Mouse (Mus musculus) limb, embryonic 15.5 days (tissue): ENCODE measurements around the gene Slc9a1. TPM values are rescaled to one million over a fixed set of nuclear protein-coding genes. Genes with fewer than 3 reads are reported as not detected.
A peak's percentile ranks its signal among the peaks of the same experiment; 100 is the strongest.

Source experiments
- ATAC-seq: fragments of 200-750 bp; cut with Nextera tagmentation; 2 replicates; pipeline ENCODE4 v1.8.0; 2017; ENCODE audit warnings: low read depth, moderate TSS enrichment; ENCODE audit not compliant: insufficient number of reproducible peaks, low FRiP score, low TSS enrichment
- H3K27ac ChIP-seq: fragments of 300-500 bp; sonication (generic); 2 replicates; pipeline ENCODE4 v1.5.1; 2015; ENCODE audit warnings: moderate library complexity, mild to moderate bottlenecking, inconsistent platforms
- H3K27me3 ChIP-seq: fragments of 300-500 bp; sonication (generic); 2 replicates; pipeline ENCODE4 v1.6.1; 2015; ENCODE audit warnings: inconsistent platforms
- H3K36me3 ChIP-seq: fragments of 300-500 bp; sonication (generic); 2 replicates; pipeline ENCODE4 v1.6.1; 2015; ENCODE audit warnings: inconsistent platforms
- H3K4me1 ChIP-seq: fragments of 300-500 bp; sonication (generic); 2 replicates; pipeline ENCODE4 v1.6.1; 2015; ENCODE audit warnings: inconsistent platforms
- H3K4me2 ChIP-seq: fragments of 300-500 bp; sonication (generic); 2 replicates; pipeline ENCODE4 v1.6.1; 2015; ENCODE audit warnings: mild to moderate bottlenecking, inconsistent platforms
- H3K4me3 ChIP-seq: fragments of 300-500 bp; sonication (generic); 2 replicates; pipeline ENCODE4 v1.5.1; 2015; ENCODE audit warnings: mild to moderate bottlenecking, inconsistent platforms
- H3K9ac ChIP-seq: fragments of 300-500 bp; sonication (generic); 2 replicates; pipeline ENCODE4 v1.6.1; 2015; ENCODE audit warnings: inconsistent platforms
- H3K9me3 ChIP-seq: fragments of 300-500 bp; sonication (generic); 2 replicates; pipeline ENCODE4 v1.6.1; 2016; ENCODE audit warnings: inconsistent platforms
- WGBS: fragments of 180-500 bp; shearing (Covaris S2); methylation state at CpG from one replicate; pipeline ENCODE4 v1.1.7; 2015; 5-methylcytosine and 5-hydroxymethylcytosine counted together
- polyA plus RNA-seq: library from polyadenylated mRNA; unstranded; fragments of >200 nt; fragmentation: Nextera tagmentation; extraction: Ambion mirVana; gene quantifications from 2 replicates; pipeline ENCODE4 v1.2.1, GENCODE M21; 2015

The Slc9a1 gene
- polyA plus RNA-seq, 1 experiment from 2014 or later, result 10.1 TPM

DNA sequence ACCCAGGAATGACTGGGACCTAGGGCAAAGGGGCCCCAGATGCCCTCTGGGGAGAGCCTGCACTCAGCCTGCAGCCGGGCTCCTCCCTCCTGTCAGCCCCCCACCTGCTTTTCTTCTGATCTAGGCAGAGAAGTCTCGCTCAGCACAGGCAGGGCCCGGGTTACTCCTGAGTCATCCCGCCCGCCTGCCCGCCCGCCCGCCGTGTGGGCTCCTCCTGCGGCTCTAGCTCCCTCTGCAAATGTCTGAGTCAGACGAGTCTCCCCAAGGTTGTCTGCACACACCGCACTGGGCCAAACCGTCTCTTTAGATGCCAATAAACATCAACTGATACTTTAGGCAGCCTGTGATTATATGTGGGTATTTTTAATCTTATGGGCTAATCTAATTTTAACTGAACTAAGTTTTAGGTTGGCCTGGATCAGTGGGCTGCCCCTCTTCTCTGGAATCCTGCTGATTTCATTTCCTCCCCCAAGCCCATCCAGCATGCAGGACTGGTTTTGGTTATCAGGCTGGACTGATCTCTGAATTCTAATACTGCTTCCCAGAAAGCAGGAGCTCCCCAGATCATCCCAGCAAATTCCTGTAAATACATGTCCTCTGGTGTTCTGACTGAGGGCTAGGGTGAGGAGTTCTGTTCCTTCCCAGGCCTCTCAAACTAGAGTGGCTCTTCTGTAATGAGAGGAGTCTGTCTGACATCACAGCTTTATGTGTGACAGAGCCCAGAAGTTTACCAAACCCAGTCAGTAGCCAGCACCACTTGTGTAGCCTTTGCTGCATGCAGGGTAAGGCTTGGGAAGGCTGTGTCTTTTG is 8.9 kb downstream of the Slc9a1 start:
- WGBS, result 17% methylated on average over 13 of the region's 13 CpGs
- no peak overlapping the region for H3K9ac ChIP-seq
- H3K4me2 ChIP-seq, result peak overlapping the region; percentile 22; the same call in 1 of the 2 replicates
- H3K27ac ChIP-seq, result peak overlapping the region; percentile 86
- no peaks in the 10 kb centered on the region for H3K9me3 ChIP-seq
- H3K27me3 ChIP-seq, result no peaks in the 10 kb centered on the region
- H3K4me3 ChIP-seq, result peak overlapping the region; percentile 7; the same call in 1 of the 2 replicates
- peak; percentile 77 for ATAC-seq
- H3K36me3 ChIP-seq, result no peaks in the 10 kb centered on the region; the same call in 1 of the 2 replicates
- peaks cover 56% of the 10 kb centered on the region for H3K4me1 ChIP-seq

DNA sequence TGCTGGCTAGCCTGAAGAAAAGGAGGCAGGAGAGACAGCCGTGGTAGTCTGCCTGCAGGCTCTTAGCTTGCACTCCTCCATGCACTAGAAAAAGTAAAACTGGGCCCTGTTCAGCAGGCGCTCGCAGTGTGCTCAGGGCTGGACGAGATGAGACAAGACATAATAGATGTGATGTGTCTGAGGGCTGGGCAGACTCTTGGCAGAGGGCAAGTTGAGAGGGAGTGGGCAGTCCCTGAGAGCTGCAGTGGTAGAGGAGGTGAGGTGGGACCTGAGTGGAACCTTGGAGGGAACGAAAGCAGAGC is 9.5 kb downstream of the Slc9a1 start:
- no peaks in the 10 kb centered on the region for H3K27me3 ChIP-seq
- no peak overlapping the region for H3K4me3 ChIP-seq
- ATAC-seq, result no peak; the same call in 1 of the 2 replicates
- no peaks in the 10 kb centered on the region for H3K9me3 ChIP-seq
- peak overlapping the region; percentile 86 for H3K27ac ChIP-seq
- WGBS, result 32% methylated on average over 5 of the region's 5 CpGs
- no peaks in the 10 kb centered on the region; the same call in 1 of the 2 replicates for H3K36me3 ChIP-seq
- peaks cover 51% of the 10 kb centered on the region for H3K4me1 ChIP-seq
- no peak overlapping the region for H3K9ac ChIP-seq
- H3K4me2 ChIP-seq, result 0 out of 2 replicates have a peak overlapping the region, but pooled peaks have one; percentile 17

DNA sequence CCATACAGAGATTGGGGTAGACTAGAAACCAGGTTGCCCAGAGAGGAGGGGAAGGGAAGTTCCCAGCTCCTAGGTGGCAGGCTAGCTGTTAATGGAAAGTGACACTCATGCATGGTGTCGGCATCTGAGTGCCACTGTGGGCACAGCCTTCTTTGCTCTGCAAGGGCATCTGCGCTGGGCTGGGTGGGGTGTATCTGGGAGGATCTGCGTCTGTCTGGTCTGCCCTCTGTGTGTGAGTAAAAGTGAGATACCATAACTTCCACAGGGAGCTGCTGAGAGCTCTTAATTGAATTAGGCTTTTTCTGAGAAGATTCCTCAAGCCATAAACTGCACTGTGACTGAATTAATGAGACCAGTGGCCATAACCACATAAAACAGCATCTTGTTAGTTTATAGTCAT is 10.4 kb downstream of the Slc9a1 start:
- Histone ChIP-seq H3K9ac (no peak overlapping the region), H3K36me3 (peaks cover 3% of the 10 kb centered on the region; the same call in 1 of the 2 replicates), H3K4me3 (no peak overlapping the region), H3K9me3 (no peaks in the 10 kb centered on the region), H3K4me1 (peaks cover 54% of the 10 kb centered on the region), H3K4me2 (no peak overlapping the region), H3K27ac (peak overlapping the region; percentile 68; the same call in 1 of the 2 replicates), H3K27me3 (no peaks in the 10 kb centered on the region)
- ATAC-seq, result no peak
- 42% methylated on average over 3 of the region's 3 CpGs for WGBS

DNA sequence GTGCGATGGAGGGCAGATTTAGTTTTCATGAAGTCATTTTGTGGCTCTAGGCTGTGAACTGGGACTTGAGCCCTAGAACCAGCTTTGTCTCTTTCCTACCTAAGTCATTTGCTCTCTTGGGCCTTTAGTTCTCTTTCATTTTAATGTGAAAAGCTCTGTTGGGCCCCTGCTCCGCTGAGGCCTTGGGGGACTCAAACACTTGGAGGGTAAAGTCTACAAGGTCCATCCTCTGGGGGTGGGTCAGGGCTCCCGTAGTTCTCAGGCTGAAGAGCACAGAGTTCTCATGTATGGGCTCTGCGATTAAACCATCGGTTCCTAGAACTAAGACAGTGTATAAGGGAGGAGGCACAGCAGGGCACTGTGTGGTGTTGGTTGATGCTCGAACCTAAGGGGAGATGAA is 11.0 kb downstream of the Slc9a1 start:
- no peak for ATAC-seq
- Histone ChIP-seq H3K27ac (peak overlapping the region; percentile 12; the same call in 1 of the 2 replicates), H3K4me3 (no peak overlapping the region), H3K27me3 (no peaks in the 10 kb centered on the region), H3K4me2 (no peak overlapping the region), H3K9me3 (no peaks in the 10 kb centered on the region), H3K4me1 (peaks cover 55% of the 10 kb centered on the region), H3K9ac (no peak overlapping the region), H3K36me3 (peaks cover 5% of the 10 kb centered on the region; the same call in 1 of the 2 replicates)
- WGBS, result 66% methylated on average over 6 of the region's 6 CpGs

DNA sequence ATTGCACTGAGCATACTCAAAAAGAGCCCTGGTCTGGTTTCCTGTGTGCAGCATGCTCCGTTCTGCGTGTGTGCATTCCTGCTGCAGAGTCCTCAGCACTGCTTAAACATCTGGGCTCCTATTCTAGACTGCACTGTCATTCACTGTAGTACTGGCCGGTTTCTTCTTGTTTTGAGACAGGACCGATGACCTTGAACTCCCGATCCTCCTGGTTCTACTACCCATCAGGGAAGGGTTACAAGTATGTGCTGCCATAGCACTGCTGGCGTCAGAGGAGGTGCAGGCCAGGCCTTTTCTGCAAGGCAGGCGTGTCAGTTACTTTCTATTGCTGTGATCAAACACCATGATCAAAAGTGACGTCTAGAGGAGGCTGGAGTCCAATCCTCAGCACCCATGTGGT is 11.6 kb downstream of the Slc9a1 start:
- H3K27me3 ChIP-seq, result no peaks in the 10 kb centered on the region
- H3K27ac ChIP-seq, result 0 out of 2 replicates have a peak overlapping the region, but pooled peaks have one; percentile 3
- H3K36me3 ChIP-seq, result peaks cover 5% of the 10 kb centered on the region; the same call in 1 of the 2 replicates
- H3K9me3 ChIP-seq, result no peaks in the 10 kb centered on the region
- no peak overlapping the region for H3K4me3 ChIP-seq
- H3K4me1 ChIP-seq, result peaks cover 49% of the 10 kb centered on the region
- H3K4me2 ChIP-seq, result no peak overlapping the region
- no peak overlapping the region for H3K9ac ChIP-seq
- 53% methylated on average over 8 of the region's 8 CpGs for WGBS
- no peak for ATAC-seq

DNA sequence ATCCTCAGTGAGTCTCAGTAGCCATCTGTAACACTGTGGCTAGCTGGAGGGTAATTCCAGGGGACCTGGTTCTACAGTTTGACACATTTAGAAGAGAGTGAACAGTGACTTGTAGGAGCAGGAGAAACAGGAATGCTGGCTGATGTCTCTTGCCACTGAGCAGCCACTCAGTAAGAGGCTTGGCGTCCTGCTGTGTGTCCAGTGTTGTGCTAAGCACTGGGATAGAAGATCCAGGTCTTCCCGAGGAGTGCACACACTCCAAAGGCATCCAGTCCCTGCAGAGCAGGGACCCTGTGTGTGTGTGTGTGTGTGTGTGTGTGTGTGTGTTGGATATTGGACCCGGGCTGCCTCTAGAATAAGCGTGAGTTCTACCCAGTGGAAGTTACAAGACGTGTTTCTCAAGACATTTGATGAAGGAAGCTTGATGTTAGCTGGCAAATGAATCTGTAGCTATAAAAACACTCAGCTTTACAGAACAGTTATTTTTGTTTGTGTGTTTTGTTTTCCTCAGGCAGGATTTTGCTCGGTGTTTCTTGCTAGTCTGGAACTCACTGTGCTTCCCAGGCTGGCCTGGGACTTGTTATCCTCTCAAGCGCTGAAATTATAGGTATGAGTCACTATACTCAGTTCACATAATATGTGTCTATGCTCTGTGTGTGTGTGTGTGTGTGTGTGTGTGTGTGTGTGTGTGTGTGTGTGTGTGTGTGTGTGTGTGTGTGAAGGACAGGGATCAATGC is 16.7 kb downstream of the Slc9a1 start:
- no peak overlapping the region for H3K4me3 ChIP-seq
- peaks cover 32% of the 10 kb centered on the region for H3K4me1 ChIP-seq
- no peaks in the 10 kb centered on the region for H3K9me3 ChIP-seq
- 67% methylated on average over 7 of the region's 7 CpGs for WGBS
- no peak for ATAC-seq
- H3K36me3 ChIP-seq, result peaks cover 7% of the 10 kb centered on the region; the same call in 1 of the 2 replicates
- H3K27ac ChIP-seq, result peak overlapping the region; percentile 5; the same call in 1 of the 2 replicates
- no peak overlapping the region for H3K4me2 ChIP-seq
- no peak overlapping the region for H3K9ac ChIP-seq
- H3K27me3 ChIP-seq, result no peaks in the 10 kb centered on the region

DNA sequence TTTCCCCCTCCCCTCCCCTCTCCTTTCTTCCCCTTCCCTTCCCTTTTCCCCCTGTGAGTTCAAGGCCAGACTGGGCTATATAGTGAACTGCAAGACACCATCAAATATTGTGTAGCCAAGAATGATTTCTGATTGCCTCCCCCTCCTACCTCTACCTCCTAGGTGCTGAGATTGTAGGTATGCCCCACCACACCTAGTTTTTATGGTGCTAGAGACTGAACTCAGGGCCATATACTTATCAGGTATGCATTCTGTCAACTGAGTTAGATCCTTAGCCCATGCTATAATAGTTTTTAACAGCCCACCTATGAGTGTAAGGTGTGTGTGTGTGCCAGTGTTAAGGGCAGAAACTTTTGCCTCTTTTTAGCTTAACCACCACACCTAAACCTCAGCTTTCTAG is 17.5 kb downstream of the Slc9a1 start:
- Histone ChIP-seq H3K4me2 (no peak overlapping the region), H3K36me3 (peaks cover 7% of the 10 kb centered on the region; the same call in 1 of the 2 replicates), H3K9ac (no peak overlapping the region), H3K4me1 (peaks cover 39% of the 10 kb centered on the region), H3K9me3 (no peaks in the 10 kb centered on the region), H3K27me3 (no peaks in the 10 kb centered on the region), H3K27ac (no peak overlapping the region), H3K4me3 (no peak overlapping the region)
- no peak for ATAC-seq

DNA sequence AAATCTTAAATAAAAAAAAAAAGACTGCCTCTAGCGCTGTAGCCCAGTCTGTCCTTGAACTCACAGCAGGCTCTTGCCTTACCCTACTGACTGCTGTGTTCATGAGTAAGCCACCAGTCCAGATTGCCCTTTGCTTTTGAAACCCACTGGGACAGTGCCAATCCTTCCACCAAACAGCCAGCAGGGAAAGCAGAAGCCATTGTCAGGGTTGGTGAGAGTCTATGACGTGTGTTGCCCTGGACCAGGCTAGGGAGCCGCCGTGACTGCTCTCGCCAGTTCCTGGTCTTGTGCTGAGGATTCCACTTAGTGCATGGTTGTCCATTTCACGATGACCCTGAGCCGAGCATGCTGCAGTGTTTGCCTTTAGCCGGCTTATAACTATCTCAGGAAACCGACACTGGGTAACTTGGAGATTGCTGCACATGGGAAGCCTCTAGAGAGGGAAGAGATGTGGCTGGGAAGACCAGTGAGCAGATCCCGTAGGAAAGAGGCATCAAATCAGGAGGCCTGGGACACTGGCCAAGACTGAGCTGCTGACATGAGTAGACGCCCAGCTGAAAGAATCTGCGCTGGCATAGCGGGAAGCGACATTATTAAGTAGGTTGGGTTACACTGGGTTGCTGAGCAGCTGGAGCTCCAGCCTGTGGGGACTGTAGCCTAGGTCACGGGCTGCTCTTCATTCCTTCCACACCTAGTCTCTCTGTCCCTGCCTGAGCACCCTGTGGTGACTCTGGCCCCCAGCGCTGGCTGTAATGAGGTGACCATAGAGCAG is 19.5 kb downstream of the Slc9a1 start:
- H3K4me3 ChIP-seq, result no peak overlapping the region
- H3K4me1 ChIP-seq, result peaks cover 42% of the 10 kb centered on the region
- WGBS, result 70% methylated on average over 16 of the region's 16 CpGs
- 0 out of 2 replicates have a peak, but pooled peaks have one; percentile 12 for ATAC-seq
- peak overlapping the region; percentile 23; the same call in 1 of the 2 replicates for H3K27ac ChIP-seq
- H3K9ac ChIP-seq, result no peak overlapping the region
- H3K27me3 ChIP-seq, result no peaks in the 10 kb centered on the region
- H3K9me3 ChIP-seq, result no peaks in the 10 kb centered on the region
- H3K36me3 ChIP-seq, result peaks cover 7% of the 10 kb centered on the region; the same call in 1 of the 2 replicates
- no peak overlapping the region for H3K4me2 ChIP-seq

DNA sequence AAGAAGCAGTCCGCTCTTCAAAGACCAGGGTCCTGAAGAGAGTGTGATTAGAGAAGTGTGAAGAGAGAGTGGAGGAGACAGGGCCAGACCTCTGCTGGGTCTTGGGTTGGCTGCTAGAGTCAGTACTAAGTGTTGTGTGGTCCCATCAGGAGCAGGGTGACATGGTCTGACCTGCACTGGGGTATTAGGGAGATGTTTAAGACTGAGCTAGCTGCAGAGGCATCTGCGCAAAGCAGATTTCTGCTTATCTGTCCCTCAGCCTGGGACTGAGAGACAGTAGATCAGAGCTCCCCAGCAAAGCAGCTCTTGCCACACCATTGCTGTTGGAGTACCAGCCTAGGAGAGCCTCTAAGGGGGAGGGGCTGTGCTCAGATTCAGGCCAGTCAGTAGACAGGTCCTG is 20.5 kb downstream of the Slc9a1 start:
- peak overlapping the region; percentile 83; the same call in 1 of the 2 replicates for H3K27ac ChIP-seq

DNA sequence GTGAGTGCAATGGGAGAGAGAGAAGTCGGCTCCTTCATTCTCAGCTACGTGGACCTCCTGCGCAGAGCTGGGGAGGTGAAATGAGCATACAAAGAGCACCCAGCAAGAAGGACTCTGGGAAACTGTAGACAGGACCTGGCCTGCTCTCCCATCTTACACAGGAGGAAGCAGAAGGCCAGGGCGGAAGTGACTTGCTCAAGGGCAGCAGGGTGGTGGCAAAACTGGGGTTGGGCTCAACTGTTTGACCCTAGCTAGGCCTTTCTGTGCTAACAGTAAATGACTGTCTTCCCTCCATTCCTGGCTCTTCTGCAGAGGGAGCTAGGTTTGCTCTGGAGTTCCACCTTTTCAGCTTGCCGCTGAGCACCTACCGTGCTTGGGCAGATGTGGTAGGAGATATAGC is 21.1 kb downstream of the Slc9a1 start:
- WGBS, result 93% methylated on average over 6 of the region's 6 CpGs
- H3K27me3 ChIP-seq, result no peaks in the 10 kb centered on the region
- no peak for ATAC-seq

More for the DNA sequence above, 20.5 kb downstream of the Slc9a1 start:
- H3K27me3 ChIP-seq, result no peaks in the 10 kb centered on the region
- 92% methylated on average over 2 of the region's 2 CpGs for WGBS
- H3K36me3 ChIP-seq, result peaks cover 3% of the 10 kb centered on the region; the same call in 1 of the 2 replicates
- H3K4me3 ChIP-seq, result no peak overlapping the region
- no peak overlapping the region for H3K4me2 ChIP-seq
- ATAC-seq, result no peak
- H3K9ac ChIP-seq, result no peak overlapping the region
- peaks cover 41% of the 10 kb centered on the region for H3K4me1 ChIP-seq
- H3K9me3 ChIP-seq, result no peaks in the 10 kb centered on the region

More for the DNA sequence above, 21.1 kb downstream of the Slc9a1 start:
- Histone ChIP-seq H3K4me2 (no peak overlapping the region), H3K36me3 (0 out of 2 replicates have a peak, but pooled peaks cover 3% of the 10 kb centered on the region), H3K4me3 (no peak overlapping the region), H3K9ac (no peak overlapping the region), H3K4me1 (peaks cover 46% of the 10 kb centered on the region), H3K9me3 (no peaks in the 10 kb centered on the region), H3K27ac (peak overlapping the region; percentile 83)
